Comparison of ENCODE assay signal across 9 mouse cellular contexts in the genomic region with DNA sequence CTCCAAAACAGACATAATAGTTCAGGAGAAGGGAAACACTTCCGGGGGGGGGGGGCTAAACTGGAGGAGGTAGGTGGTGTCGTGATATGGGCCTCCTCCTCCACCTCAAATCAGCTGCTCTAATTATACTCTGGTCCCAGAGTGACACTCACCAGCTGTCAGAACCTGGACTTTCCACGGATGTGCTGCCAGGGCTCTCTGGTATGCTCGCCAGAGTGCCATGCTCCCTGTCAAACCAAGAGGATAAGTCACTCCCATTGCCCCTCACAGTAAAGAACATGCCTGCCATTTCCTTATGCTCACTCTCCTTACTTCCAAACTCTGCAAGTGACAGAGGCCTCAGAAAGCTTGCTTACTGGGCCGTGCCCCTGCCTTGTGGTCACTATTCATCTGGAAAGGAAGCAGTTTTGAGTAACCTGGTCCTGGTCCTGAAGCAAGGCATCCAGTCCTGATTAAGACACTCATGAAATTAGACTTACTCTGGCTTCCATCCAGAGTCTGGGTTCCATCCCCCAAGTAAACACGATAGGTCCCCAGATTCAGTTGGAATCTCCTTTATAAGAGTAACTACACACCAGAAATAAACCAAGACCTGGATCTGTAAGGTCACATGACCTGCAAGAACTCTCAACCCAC. TPM values are rescaled to one million over a fixed set of nuclear protein-coding genes. Genes with fewer than 3 reads are reported as not detected.
DNase-seq lines count a peak whose midpoint lies in the region; ATAC-seq and TF ChIP-seq lines count a peak whose summit lies in the region.
"Had no signal": no experiment of that assay in that cellular context is flagged by ENCODE, and none has a peak within 500 bp of the region (broad histone marks: within the 10 kb centered on the region; RNA-seq: fewer than 3 reads in every experiment).

No protein-coding gene starts in this region.

- 34% methylated on average over 6 of the region's 6 CpGs for WGBS in lung, embryonic 14.5 days
- 45% methylated on average over 6 of the region's 6 CpGs for WGBS in forebrain, embryonic 14.5 days
- 41% methylated on average over 6 of the region's 6 CpGs for WGBS in hindbrain, embryonic 13.5 days

- H3K4me3 ChIP-seq in lung, embryonic 14.5 days (ENCODE audit: low read depth, low read length) = peak overlapping the region; percentile 63
- H3K4me3 ChIP-seq in forebrain, embryonic 14.5 days (ENCODE audit: low read depth, low read length) = peak overlapping the region; percentile 44
- peak overlapping the region; percentile 65 for H3K4me3 ChIP-seq in hindbrain, embryonic 13.5 days

- H3K4me1 ChIP-seq in lung, embryonic 14.5 days (ENCODE audit: insufficient read depth) = no peaks in the 10 kb centered on the region
- H3K4me1 ChIP-seq in forebrain, embryonic 14.5 days (ENCODE audit: control insufficient read depth, insufficient read depth, low read length) = peaks cover 6% of the 10 kb centered on the region
- peaks cover 16% of the 10 kb centered on the region for H3K4me1 ChIP-seq in hindbrain, embryonic 13.5 days (replicated peaks)

- H3K4me2 ChIP-seq in lung, embryonic 14.5 days = peak overlapping the region; percentile 89
- peak overlapping the region; percentile 76 for H3K4me2 ChIP-seq in forebrain, embryonic 14.5 days (ENCODE audit: low read length)
- peak overlapping the region; percentile 84 for H3K4me2 ChIP-seq in hindbrain, embryonic 13.5 days

- H3K36me3 ChIP-seq in lung, embryonic 14.5 days (ENCODE audit: insufficient read depth) = peaks cover 32% of the 10 kb centered on the region
- H3K36me3 ChIP-seq in forebrain, embryonic 14.5 days (ENCODE audit: control insufficient read depth, insufficient read depth, low read length) = peaks cover 30% of the 10 kb centered on the region
- H3K36me3 ChIP-seq in hindbrain, embryonic 13.5 days = peaks cover 31% of the 10 kb centered on the region

- no peak for DNase-seq in lung, embryonic 14.5 days
- no peak for DNase-seq in lung, postnatal 14 days
- no peak for DNase-seq in forebrain, embryonic 14.5 days (ENCODE audit: low spot score)
- peak; percentile 11 for DNase-seq in lung, postnatal 10 days
- DNase-seq in thymus, adult 18-20 months = no peak
- no peak for DNase-seq in adrenal gland, adult 2 months
- DNase-seq in left cerebral cortex, adult 11 months (ENCODE audit: low spot score) = no peak

- no peak for TF ChIP-seq CTCF in lung, embryonic 14.5 days (IDR thresholded peaks at IDR 0.05; ENCODE audit: low read depth)

- no peaks in the 10 kb centered on the region for H3K27me3 ChIP-seq in lung, embryonic 14.5 days (ENCODE audit: insufficient read depth, low read length)
- no peaks in the 10 kb centered on the region for H3K27me3 ChIP-seq in forebrain, embryonic 14.5 days (replicated peaks; ENCODE audit: control insufficient read depth, insufficient read depth, low read length)
- no peaks in the 10 kb centered on the region for H3K27me3 ChIP-seq in hindbrain, embryonic 13.5 days

- H3K27ac ChIP-seq in lung, embryonic 14.5 days (ENCODE audit: low read depth) = peak overlapping the region; percentile 4; the same call in 1 of the 2 replicates
- no peak overlapping the region for H3K27ac ChIP-seq in forebrain, embryonic 14.5 days (ENCODE audit: low read depth, low read length)
- peak overlapping the region; percentile 83 for H3K27ac ChIP-seq in hindbrain, embryonic 13.5 days

- peak overlapping the region; percentile 63 for H3K9ac ChIP-seq in lung, embryonic 14.5 days
- H3K9ac ChIP-seq in forebrain, embryonic 14.5 days (ENCODE audit: low read length) = peak overlapping the region; percentile 58
- peak overlapping the region; percentile 85 for H3K9ac ChIP-seq in hindbrain, embryonic 13.5 days

- ATAC-seq in lung, embryonic 14.5 days (ENCODE audit: insufficient read depth) = 0 out of 2 replicates have a peak, but pooled peaks have one; percentile 7
- peak; percentile 27; the same call in 1 of the 2 replicates for ATAC-seq in forebrain, embryonic 14.5 days
- peak; percentile 26; the same call in 1 of the 2 replicates for ATAC-seq in hindbrain, embryonic 13.5 days (ENCODE audit: low FRiP score)

- H3K9me3 ChIP-seq in lung, embryonic 14.5 days (ENCODE audit: low read depth, low read length) = no peaks in the 10 kb centered on the region
- no peaks in the 10 kb centered on the region for H3K9me3 ChIP-seq in forebrain, embryonic 14.5 days (replicated peaks; ENCODE audit: control insufficient read depth, low read length)
- no peaks in the 10 kb centered on the region for H3K9me3 ChIP-seq in hindbrain, embryonic 13.5 days

RNA-seq across cellular contexts. Expression of gene Mpv17, which starts 0.4 kb away (rescaled TPM):
- 55.3 and 58.3 TPM in 2 replicates for polyA plus RNA-seq in lung, embryonic 14.5 days (2014; fragmentation: Nextera tagmentation; extraction: Ambion mirVana)
- 36.6 and 37.4 TPM in 2 replicates for polyA plus RNA-seq in forebrain, embryonic 14.5 days (2014; fragmentation: Nextera tagmentation; extraction: Ambion mirVana)
- 54.2 and 58.2 TPM in 2 replicates for polyA plus RNA-seq in hindbrain, embryonic 13.5 days (2015; fragmentation: Nextera tagmentation; extraction: Ambion mirVana)
- 10 to 100 TPM; 71.0 to 72.1 TPM for total RNA-seq in adrenal gland, adult 2 months (2021)
- 127 and 137 TPM in 2 replicates for polyA plus RNA-seq in adrenal gland, adult 2 months (2012; rRNA removed)

RNA-seq across cellular contexts. Expression of gene Ucn, which starts 15.0 kb away (rescaled TPM):
- polyA plus RNA-seq in lung, embryonic 14.5 days (2014; fragmentation: Nextera tagmentation; extraction: Ambion mirVana) = not detected in 2 replicates
- not detected in 2 replicates for polyA plus RNA-seq in forebrain, embryonic 14.5 days (2014; fragmentation: Nextera tagmentation; extraction: Ambion mirVana)
- polyA plus RNA-seq in hindbrain, embryonic 13.5 days (2015; fragmentation: Nextera tagmentation; extraction: Ambion mirVana) = not detected in 2 replicates
- not detected for total RNA-seq in adrenal gland, adult 2 months (2021)
- not detected in 2 replicates for polyA plus RNA-seq in adrenal gland, adult 2 months (2012; rRNA removed)
- total RNA-seq: layer of hippocampus, postnatal 25 days had no signal

RNA-seq across cellular contexts. Expression of gene Gm29609, which starts 26.1 kb away (rescaled TPM):
- 0.68 and 0.92 TPM in 2 replicates for polyA plus RNA-seq in lung, embryonic 14.5 days (2014; fragmentation: Nextera tagmentation; extraction: Ambion mirVana)
- 1.1 and 2.0 TPM in 2 replicates for polyA plus RNA-seq in forebrain, embryonic 14.5 days (2014; fragmentation: Nextera tagmentation; extraction: Ambion mirVana)
- polyA plus RNA-seq in hindbrain, embryonic 13.5 days (2015; fragmentation: Nextera tagmentation; extraction: Ambion mirVana) = 0.78 and 1.8 TPM in 2 replicates
- total RNA-seq in adrenal gland, adult 2 months (2021) = 1 to 10 TPM; 1.1 to 1.4 TPM
- polyA plus RNA-seq in adrenal gland, adult 2 months (2012; rRNA removed) = 0.52 and 0.94 TPM in 2 replicates

RNA-seq across cellular contexts. Expression of gene Gtf3c2, which starts 26.3 kb away (rescaled TPM):
- 74.1 and 78.6 TPM in 2 replicates for polyA plus RNA-seq in lung, embryonic 14.5 days (2014; fragmentation: Nextera tagmentation; extraction: Ambion mirVana)
- polyA plus RNA-seq in forebrain, embryonic 14.5 days (2014; fragmentation: Nextera tagmentation; extraction: Ambion mirVana) = 45.7 and 47.5 TPM in 2 replicates
- 67.5 and 72.2 TPM in 2 replicates for polyA plus RNA-seq in hindbrain, embryonic 13.5 days (2015; fragmentation: Nextera tagmentation; extraction: Ambion mirVana)
- 10 to 100 TPM; 51.9 to 67.4 TPM for total RNA-seq in adrenal gland, adult 2 months (2021)
- polyA plus RNA-seq in adrenal gland, adult 2 months (2012; rRNA removed) = 34.8 and 47.8 TPM in 2 replicates

RNA-seq across cellular contexts. Expression of gene Trim54, which starts 37.1 kb away (rescaled TPM):
- polyA plus RNA-seq in lung, embryonic 14.5 days (2014; fragmentation: Nextera tagmentation; extraction: Ambion mirVana) = 0.30 TPM in 1 of 2 replicates, not detected in the other
- polyA plus RNA-seq in forebrain, embryonic 14.5 days (2014; fragmentation: Nextera tagmentation; extraction: Ambion mirVana) = not detected in 2 replicates
- 0.16 TPM in 1 of 2 replicates, not detected in the other for polyA plus RNA-seq in hindbrain, embryonic 13.5 days (2015; fragmentation: Nextera tagmentation; extraction: Ambion mirVana)
- not detected for total RNA-seq in adrenal gland, adult 2 months (2021)
- polyA plus RNA-seq in adrenal gland, adult 2 months (2012; rRNA removed) = not detected in 2 replicates
- total RNA-seq: layer of hippocampus, postnatal 25 days had no signal
